Mouse (Mus musculus) brain, adult 10 weeks (tissue): ENCODE results near the gene Cd79b. TPM values are rescaled to one million over a fixed set of nuclear protein-coding genes. Genes with fewer than 3 reads are reported as not detected.

Experiments used
- polyA plus RNA-seq: library from polyadenylated mRNA; stranded (reverse); fragments of 350-450 nt; fragmentation: Illumina TruSeq; extraction: RNeasy Lipid Tissue Mini Kit (QIAGEN cat#74804); gene quantifications from one replicate; pipeline ENCODE4 v1.2.3, GENCODE M21; 2015; ENCODE audit warnings: low read depth, low replicate concordance

Gene Cd79b
- polyA plus RNA-seq, result 0.54 TPM

GRCm38 (mm10) chr11:106314333-106314812 lies at the start of gene Cd79b:
Cd79b (minus strand) TSS chr11:106314762.

GRCm38 (mm10) chr11:106353188-106353587 lies 38.6 kb upstream of the Cd79b start, which contains the start of gene Scn4a:
Scn4a (minus strand) TSS chr11:106353288.

GRCm38 (mm10) chr11:106301765-106302164 lies 12.8 kb downstream of the Cd79b start, which contains the start of gene Gh:
Gh (minus strand) TSS chr11:106301865.

GRCm38 (mm10) chr11:106276454-106276853 lies 38.1 kb downstream of the Cd79b start, which contains the start of gene Tcam1:
Tcam1 (plus strand) TSS chr11:106276672.

GRCm38 (mm10) chr11:106272644-106273310 lies 41.8 kb downstream of the Cd79b start, which contains the start of gene Smarcd2:
Smarcd2 (minus strand) TSS chr11:106272972.

Other genes starting within 250 kb of the Cd79b start
- gene Taco1, start 248.7 kb downstream of the Cd79b start, polyA plus RNA-seq, result 20.1 TPM
- gene Map3k3, start 230.1 kb downstream of the Cd79b start, polyA plus RNA-seq, result 21.4 TPM
- not detected for gene Gm10840, start 153.9 kb downstream of the Cd79b start, polyA plus RNA-seq
- gene Limd2, start 153.9 kb downstream of the Cd79b start, polyA plus RNA-seq, result 78.9 TPM
- gene Strada, start 112.6 kb downstream of the Cd79b start, polyA plus RNA-seq, result 23.9 TPM
- 100 TPM for gene Ccdc47, start 98.4 kb downstream of the Cd79b start, polyA plus RNA-seq
- 46.6 TPM for gene Ddx42, start 97.8 kb downstream of the Cd79b start, polyA plus RNA-seq
- 22.7 TPM for gene Ftsj3, start 58.7 kb downstream of the Cd79b start, polyA plus RNA-seq
- 331 TPM for gene Psmc5, start 58.6 kb downstream of the Cd79b start, polyA plus RNA-seq
- 13.9 TPM for gene Smarcd2, start 41.8 kb downstream of the Cd79b start, polyA plus RNA-seq
- not detected for gene Tcam1, start 38.1 kb downstream of the Cd79b start, polyA plus RNA-seq
- not detected for gene Gh, start 12.9 kb downstream of the Cd79b start, polyA plus RNA-seq
- gene Scn4a, start 38.5 kb upstream of the Cd79b start, polyA plus RNA-seq, result not detected
- 0.76 TPM for gene Prr29, start 50.7 kb upstream of the Cd79b start, polyA plus RNA-seq
- 5.8 TPM for gene Icam2, start 73.3 kb upstream of the Cd79b start, polyA plus RNA-seq
- 3.6 TPM for gene Ern1, start 173.1 kb upstream of the Cd79b start, polyA plus RNA-seq